Mouse (Mus musculus) activated CD4-positive, CD25-positive, alpha-beta regulatory T cell (primary cell): Measurements from ENCODE around the gene Cr1l. TPM values are rescaled to one million over a fixed set of nuclear protein-coding genes. Genes with fewer than 3 reads are reported as not detected.

ENCODE experiments used
- polyA plus RNA-seq, 2 experiments: library from polyadenylated mRNA; unstranded; fragments of 100-300 nt; shearing (Covaris generic); gene quantifications; one replicate each; pipeline ENCODE4 v1.2.1; 2017

Cr1l gene
- polyA plus RNA-seq: 100 to 1,000 TPM; 188 to 217 TPM

GRCm38 (mm10) chr1:195130953-195131674 lies at the start of gene Cr1l:
Cr1l (minus strand) TSS chr1:195131586.

DNA sequence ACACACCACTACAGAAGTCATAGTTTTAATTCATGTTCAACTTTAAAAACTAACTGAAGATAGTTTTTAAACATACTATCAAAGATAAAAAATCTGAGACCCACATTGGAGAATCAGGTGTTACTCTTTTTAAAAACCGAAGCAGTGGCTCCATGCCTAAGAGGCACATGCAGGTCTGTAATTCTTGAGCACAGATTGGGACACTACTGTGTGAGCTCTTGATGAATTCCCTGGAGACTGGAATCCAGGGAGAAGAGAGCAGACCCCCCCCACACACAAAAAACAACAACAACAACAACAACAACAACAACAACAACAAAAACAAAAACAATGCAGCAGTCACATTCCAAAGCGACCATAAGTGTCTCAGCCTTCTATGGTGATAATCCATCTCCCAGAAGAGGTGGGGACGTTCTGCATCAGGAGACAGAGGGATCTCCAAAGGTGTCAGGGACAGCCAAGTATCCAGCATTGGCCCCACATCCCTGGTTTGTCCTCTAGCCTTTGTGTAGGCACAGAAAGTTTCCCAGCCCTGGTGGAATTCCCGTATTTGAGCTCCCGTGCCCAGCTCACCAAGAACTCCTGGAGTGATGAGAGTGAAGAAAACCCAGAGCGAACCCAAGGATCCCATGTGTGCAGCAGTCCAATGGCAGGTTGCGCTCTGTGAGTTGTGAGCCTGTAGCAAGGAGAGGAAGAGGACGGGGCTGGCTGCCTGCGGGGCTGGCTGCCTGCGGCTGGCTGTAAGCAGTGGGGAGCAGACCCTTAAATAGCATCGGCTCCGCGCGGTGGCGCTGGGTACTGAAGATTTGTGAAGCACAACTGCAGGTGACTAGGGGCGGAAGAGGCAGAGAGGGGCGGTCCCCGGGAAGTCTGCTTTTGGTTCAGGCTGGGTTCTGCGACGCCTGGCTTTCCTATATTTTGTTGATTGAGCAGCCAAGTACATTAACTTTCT lies 44.9 kb upstream of the Cr1l start, which contains the start of gene Cr2:
Gene Cr2, minus strand, starts transcription at position 737 of the 952 bp plus-strand sequence.

DNA sequence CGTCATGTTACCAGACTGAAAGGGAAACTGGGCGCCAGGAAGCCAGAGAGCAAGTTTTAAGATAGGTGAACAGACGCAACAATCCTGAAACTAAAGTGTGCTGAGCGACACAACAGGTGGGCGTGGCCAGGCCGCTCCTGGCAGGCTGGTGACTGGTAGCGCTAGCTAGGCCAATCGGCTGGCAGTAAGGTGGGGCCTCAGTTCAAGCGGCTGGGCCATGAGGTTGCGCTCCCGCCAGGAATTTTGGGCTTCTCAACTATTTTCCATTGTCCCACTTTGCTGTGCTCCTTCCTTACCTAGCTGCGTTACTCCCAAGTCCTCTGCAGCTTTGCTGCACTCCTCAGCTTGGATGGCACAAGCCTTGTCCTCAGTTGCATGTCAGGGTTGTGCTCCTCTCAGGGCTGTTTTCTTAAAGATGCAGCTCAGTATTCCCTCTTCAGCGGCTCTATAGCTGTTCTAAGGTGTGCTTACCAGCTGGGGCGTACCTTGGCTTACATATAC lies 39.1 kb downstream of the Cr1l start, which contains the start of gene Cd46:
Gene Cd46, minus strand, starts transcription at position 30 of the 501 bp plus-strand sequence.

Other genes with a start within 250 kb of the Cr1l start
- under 1 TPM in 1 of 2 experiments, not detected in 1; 0.81 TPM for gene Cd34, start 192.8 kb downstream of the Cr1l start, polyA plus RNA-seq
- gene Cd46, start 39.3 kb downstream of the Cr1l start, polyA plus RNA-seq: 1 to 10 TPM; 2.6 to 3.2 TPM
- 1 to 10 TPM in 1 of 2 experiments, under 1 TPM in 1; 0.38 to 2.7 TPM for gene Cr2, start 45.1 kb upstream of the Cr1l start, polyA plus RNA-seq